Mouse (Mus musculus) cerebellum, postnatal 14 days (tissue): Measurements from ENCODE around the gene Cd34.
A peak's percentile ranks its signal among the peaks of the same experiment; 100 is the strongest.

Experiments used
- DNase-seq, 2 experiments: peaks; one replicate each; pipeline ENCODE4 v3.0.0; 2021; ENCODE audit warnings: mixed read lengths in 2 of 2

Gene Cd34

GRCm38 (mm10) chr1:194938715-194939114 lies at the start of gene Cd34:
Cd34 (plus strand) TSS chr1:194938819.
- DNase-seq = peak; percentile 15 to 23

GRCm38 (mm10) chr1:194894513-194894912 lies 44.1 kb upstream of the Cd34 start:
- no peak for DNase-seq

GRCm38 (mm10) chr1:194895287-194895686 lies 43.3 kb upstream of the Cd34 start:
- DNase-seq = no peak

- no peak for DNase-seq
These were observed 37.5 kb upstream of the Cd34 start for GRCm38 (mm10) chr1:194901075-194901474.

- DNase-seq = no peak
These were observed 36.8 kb upstream of the Cd34 start for GRCm38 (mm10) chr1:194901826-194902225.

- no peak for DNase-seq
These were observed 29.7 kb upstream of the Cd34 start for GRCm38 (mm10) chr1:194908956-194909355.

GRCm38 (mm10) chr1:194925753-194926350 lies 12.8 kb upstream of the Cd34 start:
- DNase-seq = no peak

GRCm38 (mm10) chr1:194927887-194928286 lies 10.7 kb upstream of the Cd34 start:
- no peak for DNase-seq

- DNase-seq = no peak
These were observed 9.2 kb upstream of the Cd34 start for GRCm38 (mm10) chr1:194929275-194929971.

- no peak for DNase-seq
These were observed 8.7 kb upstream of the Cd34 start for GRCm38 (mm10) chr1:194929972-194930355.

- DNase-seq = no peak
These were observed 7.9 kb upstream of the Cd34 start for GRCm38 (mm10) chr1:194930706-194931105.

- DNase-seq = no peak
These were observed 3.3 kb upstream of the Cd34 start for GRCm38 (mm10) chr1:194935351-194935750.

- no peak for DNase-seq
These were observed 2.9 kb downstream of the Cd34 start for GRCm38 (mm10) chr1:194941528-194941927.

- DNase-seq = no peak
These were observed 4.3 kb downstream of the Cd34 start for GRCm38 (mm10) chr1:194942912-194943311.

- no peak for DNase-seq
These were observed 4.9 kb downstream of the Cd34 start for GRCm38 (mm10) chr1:194943485-194943884.

- peak; percentile 20 to 24 for DNase-seq
These were observed 6.8 kb downstream of the Cd34 start for GRCm38 (mm10) chr1:194945382-194945781.

- no peak for DNase-seq
These were observed 7.8 kb downstream of the Cd34 start for GRCm38 (mm10) chr1:194946467-194946866.

GRCm38 (mm10) chr1:194950913-194951312 lies 12.3 kb downstream of the Cd34 start:
- peak; percentile 17 to 19 for DNase-seq

- DNase-seq = no peak
These were observed 14.3 kb downstream of the Cd34 start for GRCm38 (mm10) chr1:194952891-194953290.

GRCm38 (mm10) chr1:194954694-194955093 lies 16.1 kb downstream of the Cd34 start:
- no peak for DNase-seq

- no peak for DNase-seq
These were observed 17.1 kb downstream of the Cd34 start for GRCm38 (mm10) chr1:194955749-194956148.

- DNase-seq = no peak
These were observed 18.4 kb downstream of the Cd34 start for GRCm38 (mm10) chr1:194957021-194957420.

GRCm38 (mm10) chr1:194962181-194962580 lies 23.6 kb downstream of the Cd34 start:
- peak; percentile 78 to 81 for DNase-seq

- no peak for DNase-seq
These were observed 24.1 kb downstream of the Cd34 start for GRCm38 (mm10) chr1:194962712-194963111.

GRCm38 (mm10) chr1:194971980-194972379 lies 33.4 kb downstream of the Cd34 start:
- DNase-seq = no peak
